Mouse (Mus musculus) liver, adult 2 months (tissue): ENCODE data around the gene Mettl21e.

Experiments used
- CTCF ChIP-seq: fragments of 200-500 bp; IDR thresholded peaks from 2 replicates; pipeline ENCODE4 v1.5.1; 2011; ENCODE audit warnings: low read depth, low read length, control low read depth
- POLR2A ChIP-seq: fragments of 200-500 bp; IDR thresholded peaks from 2 replicates; pipeline ENCODE4 v1.6.1; 2011; ENCODE audit warnings: low read length, control low read depth; ENCODE audit not compliant: insufficient read depth; ENCODE audit errors: extremely low read depth

GRCm38 (mm10) chr1:44161818-44162217, 56.9 kb downstream of the Mettl21e start:
- TF ChIP-seq CTCF (no peak), POLR2A (no peak)
